Mouse (Mus musculus) kidney, embryonic 14.5 days (tissue): ENCODE measurements around the gene Fastk. TPM values are rescaled to one million over a fixed set of nuclear protein-coding genes. Genes with fewer than 3 reads are reported as not detected.
A peak's percentile ranks its signal among the peaks of the same experiment; 100 is the strongest.

ENCODE experiments used
- ATAC-seq: fragments of 200-750 bp; cut with Nextera tagmentation; 2 replicates; pipeline ENCODE4 v1.8.0; 2017; ENCODE audit warnings: moderate number of reproducible peaks, mild to moderate bottlenecking, moderate TSS enrichment, moderate library complexity; ENCODE audit not compliant: low FRiP score, low TSS enrichment
- H3K27ac ChIP-seq: fragments of 300-500 bp; sonication (generic); 2 replicates; pipeline ENCODE4 v1.5.1; 2014; ENCODE audit warnings: low read depth, mild to moderate bottlenecking, low read length, moderate library complexity, mixed read lengths
- H3K27me3 ChIP-seq: fragments of 300-500 bp; sonication (generic); 2 replicates; pipeline ENCODE4 v1.6.1; 2014; ENCODE audit warnings: mild to moderate bottlenecking, low read length; ENCODE audit not compliant: control insufficient read depth, insufficient read depth
- H3K36me3 ChIP-seq: fragments of 300-500 bp; sonication (generic); 2 replicates; pipeline ENCODE4 v1.6.1; 2014; ENCODE audit warnings: low read length, mixed read lengths; ENCODE audit not compliant: control insufficient read depth, insufficient read depth
- H3K4me1 ChIP-seq: fragments of 300-500 bp; sonication (generic); 2 replicates; pipeline ENCODE4 v1.6.1; 2014; ENCODE audit warnings: low read length, mixed read lengths; ENCODE audit not compliant: control insufficient read depth, insufficient read depth
- H3K4me2 ChIP-seq: fragments of 300-500 bp; sonication (generic); replicated peaks from 2 replicates; pipeline ENCODE4 v1.6.1; 2014; ENCODE audit warnings: low read depth, mild to moderate bottlenecking, low read length
- H3K4me3 ChIP-seq: fragments of 300-500 bp; sonication (generic); 2 replicates; pipeline ENCODE4 v1.5.1; 2014; ENCODE audit warnings: mild to moderate bottlenecking, low read length
- H3K9ac ChIP-seq: fragments of 300-500 bp; sonication (generic); 2 replicates; pipeline ENCODE4 v1.6.1; 2014; ENCODE audit warnings: low read depth, mild to moderate bottlenecking, low read length, moderate library complexity
- H3K9me3 ChIP-seq: fragments of 300-500 bp; sonication (generic); 2 replicates; pipeline ENCODE4 v1.6.1; 2016; ENCODE audit warnings: low read length; ENCODE audit not compliant: control insufficient read depth
- WGBS: fragments of 180-500 bp; shearing (Covaris S2); extraction: QIAGEN DNeasy Blood & Tissue Kit; methylation state at CpG from one replicate; pipeline ENCODE4 v1.1.7; 2014; 5-methylcytosine and 5-hydroxymethylcytosine counted together
- polyA plus RNA-seq: library from polyadenylated mRNA; unstranded; fragments of >200 nt; fragmentation: Nextera tagmentation; extraction: Ambion mirVana; gene quantifications from 2 replicates; pipeline ENCODE4 v1.2.1, GENCODE M21; 2014

Gene Fastk
- polyA plus RNA-seq, 1 experiment from 2014 or later, result 105 TPM

DNA sequence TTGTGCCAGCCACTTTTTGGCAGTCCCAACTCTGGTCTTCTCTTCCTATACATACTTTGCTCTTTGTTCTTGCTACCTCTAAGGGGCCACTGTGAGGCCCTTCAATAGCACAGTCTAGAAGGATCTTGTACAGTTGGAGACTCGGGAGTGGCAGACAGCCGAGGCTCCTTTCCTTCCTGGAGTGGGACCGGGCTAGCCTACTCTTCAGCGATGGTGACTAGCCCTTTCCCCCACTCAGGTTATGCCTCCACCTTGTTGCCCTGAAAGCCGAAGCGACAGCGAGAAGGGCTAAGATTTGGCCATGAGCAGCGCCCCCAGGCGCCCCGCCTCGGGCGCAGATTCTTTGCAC lies 17.8 kb downstream of the Fastk start:
- Histone ChIP-seq H3K27ac (peak overlapping the region; percentile 49; the same call in 1 of the 2 replicates), H3K4me3 (peak overlapping the region; percentile 63; the same call in 1 of the 2 replicates), H3K4me1 (peaks cover 31% of the 10 kb centered on the region), H3K4me2 (peak overlapping the region; percentile 86), H3K27me3 (no peaks in the 10 kb centered on the region), H3K9me3 (no peaks in the 10 kb centered on the region), H3K36me3 (peaks cover 30% of the 10 kb centered on the region), H3K9ac (peak overlapping the region; percentile 9; the same call in 1 of the 2 replicates)
- 20% methylated on average over 12 of the region's 12 CpGs for WGBS
- ATAC-seq, result no peak

GRCm38 (mm10) chr5:24426556-24427284 lies 18.4 kb downstream of the Fastk start:
- Histone ChIP-seq H3K4me1 (peaks cover 31% of the 10 kb centered on the region), H3K9ac (peak overlapping the region; percentile 66; the same call in 1 of the 2 replicates), H3K27me3 (no peaks in the 10 kb centered on the region), H3K4me3 (peak overlapping the region; percentile 63), H3K36me3 (peaks cover 25% of the 10 kb centered on the region), H3K9me3 (no peaks in the 10 kb centered on the region), H3K4me2 (peak overlapping the region; percentile 86), H3K27ac (no peak overlapping the region)
- ATAC-seq, result no peak
- WGBS, result 9% methylated on average over 9 of the region's 9 CpGs

GRCm38 (mm10) chr5:24426037-24426432 lies 19.1 kb downstream of the Fastk start:
- Histone ChIP-seq H3K27me3 (no peaks in the 10 kb centered on the region), H3K27ac (no peak overlapping the region), H3K4me3 (peak overlapping the region; percentile 63), H3K4me1 (peaks cover 31% of the 10 kb centered on the region), H3K4me2 (peak overlapping the region; percentile 86), H3K9ac (peak overlapping the region; percentile 66; the same call in 1 of the 2 replicates), H3K9me3 (no peaks in the 10 kb centered on the region), H3K36me3 (peaks cover 21% of the 10 kb centered on the region)
- 3% methylated on average over 10 of the region's 10 CpGs for WGBS
- ATAC-seq, result no peak

GRCm38 (mm10) chr5:24425421-24426036 lies 19.6 kb downstream of the Fastk start:
- Histone ChIP-seq H3K9ac (peak overlapping the region; percentile 66), H3K4me1 (peaks cover 31% of the 10 kb centered on the region), H3K27me3 (no peaks in the 10 kb centered on the region), H3K4me2 (peak overlapping the region; percentile 86), H3K36me3 (peaks cover 21% of the 10 kb centered on the region), H3K4me3 (peak overlapping the region; percentile 63), H3K27ac (peak overlapping the region; percentile 32; the same call in 1 of the 2 replicates), H3K9me3 (no peaks in the 10 kb centered on the region)
- 0% methylated on average over 25 of the region's 30 CpGs for WGBS
- no peak; the same call in 1 of the 2 replicates for ATAC-seq

- no peaks in the 10 kb centered on the region for H3K9me3 ChIP-seq
- peaks cover 31% of the 10 kb centered on the region for H3K4me1 ChIP-seq
- peak; percentile 28 for ATAC-seq
- peak overlapping the region; percentile 66 for H3K9ac ChIP-seq
- peak overlapping the region; percentile 86 for H3K4me2 ChIP-seq
- peak overlapping the region; percentile 63 for H3K4me3 ChIP-seq
- peak overlapping the region; percentile 87; the same call in 1 of the 2 replicates for H3K27ac ChIP-seq
- H3K27me3 ChIP-seq, result no peaks in the 10 kb centered on the region
- peaks cover 20% of the 10 kb centered on the region for H3K36me3 ChIP-seq
- WGBS, result 1% methylated on average over 48 of the region's 60 CpGs
Measured at GRCm38 (mm10) chr5:24424861-24425411, 20.2 kb downstream of the Fastk start.

- H3K4me1 ChIP-seq, result peaks cover 31% of the 10 kb centered on the region
Measured at GRCm38 (mm10) chr5:24424004-24424781, 20.9 kb downstream of the Fastk start.

DNA sequence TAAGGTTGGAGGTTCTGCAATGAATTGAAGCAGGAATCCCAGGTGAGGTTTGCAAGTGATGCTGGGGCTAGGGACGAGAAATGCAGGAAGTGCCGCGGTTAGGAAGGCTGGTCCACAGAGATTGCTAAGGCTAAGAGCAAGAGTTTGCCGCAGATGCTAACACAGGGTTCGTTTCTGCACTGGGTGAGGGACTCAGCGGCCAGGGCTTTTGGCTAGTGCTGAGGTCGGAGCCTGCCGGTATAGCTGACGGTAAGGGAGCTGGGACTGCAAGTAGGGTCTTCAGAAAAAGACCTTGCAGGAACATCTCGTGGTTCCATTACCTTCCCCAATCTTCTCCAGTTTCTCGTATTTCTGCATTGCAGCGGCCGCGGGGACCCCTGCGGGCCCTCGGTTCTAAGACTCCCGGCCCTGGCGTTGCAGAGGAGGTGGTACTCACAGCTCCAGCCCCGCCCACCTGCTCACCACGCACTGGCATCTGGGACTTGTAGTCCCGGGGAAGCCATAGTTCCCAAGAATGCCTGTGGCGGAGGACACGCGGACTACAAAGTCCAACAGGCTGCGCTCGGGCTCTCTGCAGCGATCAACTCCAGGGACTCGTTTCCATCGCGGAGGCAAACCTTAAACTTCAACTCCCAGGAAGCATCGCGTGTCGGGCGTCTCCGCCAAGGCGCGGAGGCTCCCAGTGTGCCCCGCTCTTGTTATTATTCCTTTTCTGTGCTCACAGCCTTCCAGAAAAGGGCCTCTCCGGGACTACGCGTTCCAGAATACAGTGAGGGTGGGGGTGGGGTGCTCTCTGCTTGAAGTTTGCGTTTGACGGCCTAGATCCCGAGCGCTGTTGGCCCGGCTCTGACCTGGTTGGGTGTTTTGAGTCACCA lies 21.7 kb downstream of the Fastk start, which contains the start of the genes Cdk5 and Slc4a2:
Gene Cdk5 (minus strand): TSS at position 402 of the 875 bp plus-strand sequence.
Gene Slc4a2 (plus strand): TSS at position 709 of the 875 bp plus-strand sequence.
- peaks cover 24% of the 10 kb centered on the region for H3K36me3 ChIP-seq
- peaks cover 30% of the 10 kb centered on the region for H3K4me1 ChIP-seq
- ATAC-seq, result peak; percentile 91
- peak within 1 kb of the TSS; percentile 63 for H3K4me3 ChIP-seq
- peak within 1 kb of the TSS; percentile 87 for H3K27ac ChIP-seq
- peak within 1 kb of the TSS; percentile 75 for H3K9ac ChIP-seq
- no peaks in the 10 kb centered on the region for H3K27me3 ChIP-seq
- H3K4me2 ChIP-seq, result peak within 1 kb of the TSS; percentile 86
- H3K9me3 ChIP-seq, result no peaks in the 10 kb centered on the region
- WGBS, result under 1% methylated on average over 46 of the region's 46 CpGs

More at GRCm38 (mm10) chr5:24424004-24424781, 20.9 kb downstream of the Fastk start:
- Histone ChIP-seq H3K4me2 (peak overlapping the region; percentile 86), H3K9me3 (no peaks in the 10 kb centered on the region), H3K27me3 (no peaks in the 10 kb centered on the region), H3K4me3 (peak overlapping the region; percentile 63), H3K36me3 (peaks cover 21% of the 10 kb centered on the region), H3K27ac (peak overlapping the region; percentile 87), H3K9ac (peak overlapping the region; percentile 66)
- ATAC-seq, result peak; percentile 6
- 13% methylated on average over 21 of the region's 21 CpGs for WGBS

GRCm38 (mm10) chr5:24420381-24420780 lies 24.7 kb downstream of the Fastk start:
- Histone ChIP-seq H3K36me3 (peaks cover 24% of the 10 kb centered on the region), H3K27me3 (no peaks in the 10 kb centered on the region), H3K9ac (no peak overlapping the region), H3K4me1 (peaks cover 10% of the 10 kb centered on the region), H3K4me3 (no peak overlapping the region), H3K4me2 (no peak overlapping the region), H3K27ac (no peak overlapping the region), H3K9me3 (no peaks in the 10 kb centered on the region)
- WGBS, result 85% methylated on average over 9 of the region's 9 CpGs
- no peak for ATAC-seq
